Mouse (Mus musculus): Measurements from ENCODE around the gene March5. TPM values are rescaled to one million over a fixed set of nuclear protein-coding genes. Genes with fewer than 3 reads are reported as not detected.

March5 gene
- polyA plus RNA-seq, 1 experiment from 2014 or later: 102 TPM

DNA sequence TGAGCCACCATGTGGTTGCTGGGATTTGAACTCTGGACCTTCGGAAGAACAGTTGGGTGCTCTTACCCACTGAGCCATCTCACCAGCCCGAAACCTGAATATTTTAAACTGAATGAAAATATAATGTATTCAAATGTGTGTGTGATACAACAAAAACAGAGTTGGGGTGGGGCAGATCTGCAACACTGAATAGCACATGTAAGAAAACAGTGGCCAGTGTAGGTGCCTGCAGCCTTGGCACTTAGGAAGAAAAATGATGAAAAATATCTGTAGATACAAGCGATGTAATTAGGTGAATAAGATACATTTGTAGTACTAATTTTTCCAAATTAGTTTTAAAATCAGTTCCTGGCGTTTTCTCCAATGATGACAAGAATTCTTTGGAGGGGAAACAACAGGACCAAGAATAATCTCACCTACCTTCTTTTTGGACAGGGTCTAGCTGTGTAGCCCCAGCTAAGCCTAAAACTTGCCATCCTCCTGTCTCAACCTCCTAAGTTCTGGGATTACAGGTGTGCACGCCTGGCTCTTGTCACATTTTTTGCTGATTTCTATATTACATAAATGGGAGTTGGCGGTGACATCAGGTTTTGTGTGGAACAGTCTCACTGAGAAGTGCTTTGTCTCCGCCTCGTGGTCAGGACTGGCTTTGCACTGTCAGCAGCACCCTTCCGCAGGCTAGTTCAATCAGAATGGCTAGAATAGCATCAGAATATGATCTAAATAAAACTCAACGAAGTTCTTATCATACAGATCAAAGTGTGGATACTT is 58.2 kb downstream of the March5 start:
- peak; percentile 78 for ATAC-seq (ENCODE audit: low read depth)
- Histone ChIP-seq H3K27me3 (replicated peaks; ENCODE audit: control insufficient read depth, insufficient read depth, low read length) (no peaks in the 10 kb centered on the region), H3K9me3 (ENCODE audit: control insufficient read depth, low read length) (no peaks in the 10 kb centered on the region), H3K4me2 (ENCODE audit: low read depth, low read length) (no peak overlapping the region), H3K4me3 (ENCODE audit: low read depth, low read length) (no peak overlapping the region), H3K4me1 (ENCODE audit: control insufficient read depth, insufficient read depth, low read length) (no peaks in the 10 kb centered on the region), H3K36me3 (ENCODE audit: control insufficient read depth, insufficient read depth, low read length) (peaks cover 5% of the 10 kb centered on the region; the same call in 1 of the 2 replicates), H3K27ac (replicated peaks; ENCODE audit: low read depth, low read length) (no peak overlapping the region), H3K9ac (ENCODE audit: low read depth, low read length) (no peak overlapping the region)
- 35% methylated on average over 10 of the region's 10 CpGs for WGBS
- DNase-seq (ENCODE audit: low spot score): peak; percentile 88

DNA sequence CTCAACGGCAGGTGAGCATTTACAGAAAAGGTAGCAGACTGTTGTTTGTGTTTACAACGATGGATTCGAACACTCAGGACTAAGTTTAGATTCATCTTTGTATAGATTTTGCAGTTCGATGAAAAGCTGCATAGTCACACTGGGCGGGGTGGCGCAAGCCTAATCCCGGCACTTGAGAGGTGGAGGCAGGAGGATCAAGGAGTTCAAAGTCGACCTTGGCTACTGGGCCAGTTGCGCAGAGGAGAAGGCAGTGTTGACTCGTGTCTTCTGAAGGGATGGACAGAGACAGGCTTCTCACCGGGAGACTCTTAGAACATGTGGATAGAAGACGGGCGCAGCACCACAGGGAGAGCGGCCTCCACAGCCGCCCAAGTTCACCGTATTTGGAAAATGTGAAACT is 61.8 kb downstream of the March5 start:
- no peak overlapping the region for H3K27ac ChIP-seq (replicated peaks; ENCODE audit: low read depth, low read length)
- H3K9me3 ChIP-seq (ENCODE audit: control insufficient read depth, low read length): no peaks in the 10 kb centered on the region
- H3K4me2 ChIP-seq (ENCODE audit: low read depth, low read length): no peak overlapping the region
- no peak overlapping the region for H3K9ac ChIP-seq (ENCODE audit: low read depth, low read length)
- no peaks in the 10 kb centered on the region for H3K4me1 ChIP-seq (ENCODE audit: control insufficient read depth, insufficient read depth, low read length)
- ATAC-seq (ENCODE audit: low read depth) (no peak), DNase-seq (ENCODE audit: low spot score) (no peak)
- no peak overlapping the region for H3K4me3 ChIP-seq (ENCODE audit: low read depth, low read length)
- H3K27me3 ChIP-seq (replicated peaks; ENCODE audit: control insufficient read depth, insufficient read depth, low read length): no peaks in the 10 kb centered on the region
- H3K36me3 ChIP-seq (ENCODE audit: control insufficient read depth, insufficient read depth, low read length): peaks cover 5% of the 10 kb centered on the region; the same call in 1 of the 2 replicates
- 86% methylated on average over 16 of the region's 16 CpGs for WGBS

Other genes starting within 250 kb of the March5 start
- 1.5 and 1.9 TPM in 2 replicates for gene Cpeb3, start 1.1 kb downstream of the March5 start, polyA plus RNA-seq (2014; fragmentation: Nextera tagmentation; extraction: Ambion mirVana)
- gene Ide, start 130.3 kb downstream of the March5 start, polyA plus RNA-seq (2014; fragmentation: Nextera tagmentation; extraction: Ambion mirVana): 50.3 and 51.1 TPM in 2 replicates
- gene Kif11, start 168.9 kb downstream of the March5 start, polyA plus RNA-seq (2014; fragmentation: Nextera tagmentation; extraction: Ambion mirVana): 43.2 and 50.2 TPM in 2 replicates
- 6.2 and 6.7 TPM in 2 replicates for gene Hhex, start 227.3 kb downstream of the March5 start, polyA plus RNA-seq (2014; fragmentation: Nextera tagmentation; extraction: Ambion mirVana)

All from embryonic facial prominence, embryonic 14.5 days (tissue).